Mouse (Mus musculus): Measurements from ENCODE around the gene Clec10a.
A peak's percentile ranks its signal among the peaks of the same experiment; 100 is the strongest.

Clec10a gene

DNA sequence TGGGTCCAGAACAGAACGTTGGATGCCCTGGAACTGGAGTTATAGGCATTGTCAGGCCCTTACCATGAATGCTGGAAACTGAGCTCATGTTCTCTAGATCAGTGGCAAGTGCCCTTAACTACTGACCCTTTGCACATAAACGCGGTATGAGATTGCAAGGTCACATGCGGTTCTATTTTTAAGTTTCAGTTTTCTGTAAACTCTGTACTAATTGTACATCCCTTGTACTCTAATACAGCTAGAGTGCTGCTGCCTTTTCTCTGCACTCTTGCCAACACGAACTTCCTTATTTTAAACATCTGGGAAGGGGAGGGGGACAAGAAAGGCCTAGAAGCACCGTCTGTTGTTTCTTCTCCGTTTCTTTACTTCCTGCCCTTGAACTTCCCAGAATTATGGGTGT lies 29.1 kb downstream of the Clec10a start:
- DNase-seq: no peak

- no peak for DNase-seq
These were observed 33.5 kb downstream of the Clec10a start for GRCm38 (mm10) chr11:70189319-70190134.

- no peak for DNase-seq
These were observed 35.2 kb downstream of the Clec10a start for GRCm38 (mm10) chr11:70191188-70191587.

- DNase-seq: no peak
These were observed 36.2 kb downstream of the Clec10a start for GRCm38 (mm10) chr11:70192157-70192556.

GRCm38 (mm10) chr11:70193354-70194285 lies 37.6 kb downstream of the Clec10a start:
- peak; percentile 80 for DNase-seq

DNA sequence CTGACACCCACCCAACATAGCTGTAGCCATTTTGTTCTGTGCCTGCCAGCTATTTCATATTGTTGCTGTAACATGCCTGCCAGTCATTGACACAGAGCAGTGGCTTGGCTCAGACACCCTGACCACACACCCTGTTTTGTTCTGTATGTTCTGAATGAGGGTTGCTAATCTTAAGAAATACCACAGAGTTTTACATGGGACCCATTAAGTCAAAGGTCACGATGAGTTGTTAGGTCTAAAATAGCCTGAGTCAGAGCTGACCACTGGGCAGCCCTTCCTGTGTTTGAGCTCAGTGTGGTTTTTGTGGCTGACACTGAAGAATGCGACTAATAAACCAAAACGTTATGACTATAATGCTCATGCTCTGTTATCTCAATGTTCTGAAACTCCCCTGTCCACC lies 42.3 kb downstream of the Clec10a start:
- peak; percentile 71 for DNase-seq

DNA sequence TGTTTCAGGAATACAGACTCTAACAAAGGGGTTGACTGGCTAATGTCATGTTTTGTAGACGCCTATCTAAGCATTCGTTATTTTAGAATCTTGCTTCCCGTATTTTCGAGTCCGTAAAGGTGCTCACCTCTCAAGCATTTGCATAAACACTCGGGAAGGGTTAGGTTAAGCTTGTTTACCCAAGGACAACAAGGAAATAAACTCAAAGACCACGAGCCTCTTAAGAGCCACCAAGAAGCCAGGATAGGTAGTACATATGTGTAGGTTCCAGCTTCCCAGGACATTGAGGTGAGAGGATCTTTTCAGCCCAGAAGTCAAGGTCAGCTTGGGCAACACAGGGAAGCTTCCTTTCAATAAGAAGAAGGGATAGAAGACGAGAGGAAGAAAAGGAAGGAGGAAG lies 43.1 kb downstream of the Clec10a start:
- DNase-seq: peak; percentile 53

DNA sequence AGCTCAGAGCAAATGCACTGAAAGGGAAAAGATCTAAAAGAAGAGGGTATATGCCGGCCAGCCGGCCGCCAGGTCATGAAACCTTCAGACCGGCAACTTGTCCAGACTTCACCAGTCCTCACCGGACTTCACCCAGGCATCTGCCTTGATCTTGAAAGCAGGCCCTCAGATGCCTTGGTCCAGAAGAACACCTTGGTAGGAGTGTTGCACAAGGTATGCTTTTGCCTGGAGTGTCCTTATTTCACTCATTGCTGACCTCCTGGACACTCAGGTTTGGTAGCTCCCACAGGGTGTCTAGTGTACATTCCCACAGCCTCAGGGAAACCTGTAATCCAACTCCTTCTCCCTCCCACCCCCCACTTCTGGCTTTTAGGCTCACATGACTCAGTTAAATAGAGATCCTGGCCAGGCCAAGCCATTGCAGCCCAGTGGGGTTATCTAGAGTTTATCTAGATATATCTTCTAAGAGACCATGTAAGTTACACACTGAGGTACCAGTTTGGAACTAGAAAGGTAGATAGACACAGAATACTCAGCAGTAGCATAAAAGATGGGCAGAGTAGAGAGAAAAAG lies 44.1 kb downstream of the Clec10a start:
- DNase-seq: peak; percentile 66

DNA sequence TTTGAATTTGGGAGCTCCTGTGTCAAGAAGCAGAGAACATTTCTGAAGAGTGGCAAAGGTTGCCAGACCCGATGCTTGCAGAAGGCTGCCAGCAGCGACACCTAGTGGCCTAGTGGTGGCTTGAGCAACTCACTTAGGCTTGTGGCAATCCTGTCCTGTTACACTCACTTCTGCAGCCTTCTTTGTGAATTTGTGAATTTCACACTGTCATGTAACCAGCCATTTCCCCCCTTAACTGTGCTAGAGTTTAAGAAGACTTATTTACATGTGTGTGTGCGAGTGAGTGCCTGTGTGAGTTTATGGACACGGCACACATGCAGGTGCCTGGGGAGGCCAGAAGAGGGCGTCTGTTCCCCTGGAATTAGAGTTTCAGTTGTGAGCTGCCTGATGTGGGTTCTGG lies 45.7 kb downstream of the Clec10a start:
- DNase-seq: peak; percentile 93

GRCm38 (mm10) chr11:70206801-70207200 lies 50.8 kb downstream of the Clec10a start:
- DNase-seq: no peak

- DNase-seq: no peak
These were observed 51.3 kb downstream of the Clec10a start for GRCm38 (mm10) chr11:70207283-70207682.

DNA sequence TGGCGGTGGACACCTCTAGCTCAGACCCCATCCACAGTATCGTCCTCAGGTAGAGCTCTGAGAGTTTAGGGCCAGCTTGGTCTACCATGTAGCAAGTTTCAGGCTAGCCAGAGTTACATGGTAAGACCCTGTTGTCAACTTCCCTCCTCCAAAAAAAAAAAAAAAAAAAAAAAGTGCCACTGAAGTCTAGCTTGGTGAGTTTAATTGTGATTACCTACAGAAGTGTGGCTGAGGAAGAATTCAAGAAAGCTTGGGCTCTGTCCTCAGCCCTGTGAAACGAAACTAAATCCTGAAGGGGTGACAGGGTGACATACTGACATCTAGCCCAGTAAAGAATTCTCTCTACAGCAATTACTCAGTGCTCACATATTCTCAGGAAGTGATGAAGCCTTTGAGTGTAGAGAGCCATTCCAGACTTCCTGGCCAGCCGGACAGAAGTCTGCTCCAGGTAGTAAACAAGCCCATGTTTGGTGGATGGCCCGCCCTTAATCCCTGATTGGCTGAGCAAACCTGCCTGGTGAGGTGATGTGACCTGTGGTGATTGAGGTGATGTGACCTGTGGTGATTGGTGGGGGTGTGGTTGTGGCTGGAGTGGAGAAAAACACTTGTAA lies 52.9 kb downstream of the Clec10a start:
- no peak for DNase-seq

- DNase-seq: no peak
These were observed 54.7 kb downstream of the Clec10a start for GRCm38 (mm10) chr11:70210681-70211080.

DNA sequence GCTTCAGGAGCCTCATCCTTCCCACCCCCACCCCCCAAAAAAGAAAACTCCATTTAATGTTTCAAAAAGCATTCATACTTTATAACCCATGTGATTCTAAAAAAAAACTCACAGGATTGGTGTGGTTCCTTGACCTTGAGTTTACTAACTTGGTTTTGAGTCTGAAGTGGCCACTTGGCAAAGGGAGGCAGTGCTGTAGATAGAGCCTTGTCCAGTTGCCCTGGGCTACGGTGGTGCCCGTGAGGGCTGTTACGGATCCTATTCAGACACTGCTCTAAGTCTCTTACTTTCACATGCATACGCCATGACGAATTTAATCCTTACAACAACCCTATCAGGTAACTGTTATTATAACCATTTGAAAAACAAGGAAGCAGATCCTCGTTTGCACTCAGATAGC lies 56.0 kb downstream of the Clec10a start:
- DNase-seq: peak; percentile 80

GRCm38 (mm10) chr11:70212423-70212822 lies 56.4 kb downstream of the Clec10a start, which contains the start of gene Slc16a11:
Gene Slc16a11 (plus strand): TSS chr11:70212752.
- peak; percentile 61 for DNase-seq

DNA sequence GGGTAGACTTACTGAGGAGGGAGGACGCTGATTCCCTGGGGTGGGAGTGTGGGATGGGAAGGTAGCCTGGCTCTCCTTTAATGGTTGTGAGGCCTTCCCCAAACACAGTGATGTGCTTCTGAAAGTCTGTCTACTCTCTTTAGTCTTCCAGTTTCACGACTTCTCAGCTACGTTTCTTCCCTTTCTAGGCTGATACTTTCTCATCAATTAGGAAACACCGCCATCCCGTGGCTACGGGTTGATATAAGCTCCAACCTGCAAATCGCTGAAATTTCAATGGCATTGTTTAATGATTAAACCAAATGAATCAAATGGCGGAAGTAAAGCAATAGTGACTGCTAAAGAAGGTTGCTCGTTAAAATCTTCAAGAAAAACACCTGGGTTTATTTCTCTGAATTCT lies 56.9 kb downstream of the Clec10a start:
- DNase-seq: peak; percentile 90

GRCm38 (mm10) chr11:70213736-70214135 lies 57.7 kb downstream of the Clec10a start:
- DNase-seq: no peak

DNA sequence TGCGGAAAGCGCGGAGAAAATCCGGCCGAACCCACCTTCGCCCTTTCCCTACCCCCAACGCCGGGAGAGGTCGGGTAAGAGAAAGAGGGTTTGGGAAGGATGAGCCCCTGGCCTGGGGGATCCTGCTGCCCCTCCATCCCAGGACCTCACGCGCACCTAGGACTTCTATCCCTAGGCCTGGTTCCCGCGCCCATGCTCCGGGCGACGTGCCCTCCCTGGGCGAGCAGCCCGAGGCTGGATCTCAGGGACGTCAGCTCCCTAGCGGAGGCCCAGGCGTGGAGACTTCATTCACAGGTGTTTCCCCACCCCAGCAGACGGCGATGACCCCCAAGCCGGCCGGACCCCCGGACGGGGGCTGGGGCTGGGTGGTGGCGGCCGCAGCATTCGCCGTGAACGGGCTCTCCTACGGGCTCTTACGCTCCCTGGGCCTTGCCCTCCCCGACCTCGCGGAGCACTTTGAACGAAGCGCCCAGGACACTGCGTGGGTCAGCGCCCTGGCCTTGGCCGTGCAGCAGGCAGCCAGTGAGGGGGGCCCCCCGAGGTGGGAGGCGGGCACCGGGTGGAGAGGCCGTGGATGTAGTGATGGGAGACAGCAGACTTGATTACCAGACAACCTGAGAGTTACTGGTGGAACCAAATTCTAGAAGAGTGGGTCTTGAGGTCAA lies 58.3 kb downstream of the Clec10a start:
- DNase-seq: no peak

DNA sequence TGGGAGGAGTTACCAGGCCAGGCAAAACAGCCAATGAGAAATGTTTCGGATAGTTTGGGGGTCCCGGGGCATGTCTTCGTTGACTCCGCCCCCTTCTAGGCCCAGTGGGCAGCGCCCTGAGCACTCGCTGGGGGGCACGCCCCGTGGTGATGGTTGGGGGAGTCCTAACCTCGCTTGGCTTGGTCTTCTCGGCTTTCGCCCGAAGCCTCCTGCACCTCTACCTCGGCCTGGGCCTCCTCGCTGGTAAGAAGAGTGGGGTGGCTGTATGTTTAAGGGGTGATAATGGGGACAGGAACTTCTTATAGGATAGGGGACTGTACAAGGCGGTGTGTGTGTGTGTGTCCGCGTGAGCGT lies 58.8 kb downstream of the Clec10a start:
- no peak for DNase-seq

- DNase-seq: no peak
These were observed 59.3 kb downstream of the Clec10a start for GRCm38 (mm10) chr11:70215301-70215700.

DNA sequence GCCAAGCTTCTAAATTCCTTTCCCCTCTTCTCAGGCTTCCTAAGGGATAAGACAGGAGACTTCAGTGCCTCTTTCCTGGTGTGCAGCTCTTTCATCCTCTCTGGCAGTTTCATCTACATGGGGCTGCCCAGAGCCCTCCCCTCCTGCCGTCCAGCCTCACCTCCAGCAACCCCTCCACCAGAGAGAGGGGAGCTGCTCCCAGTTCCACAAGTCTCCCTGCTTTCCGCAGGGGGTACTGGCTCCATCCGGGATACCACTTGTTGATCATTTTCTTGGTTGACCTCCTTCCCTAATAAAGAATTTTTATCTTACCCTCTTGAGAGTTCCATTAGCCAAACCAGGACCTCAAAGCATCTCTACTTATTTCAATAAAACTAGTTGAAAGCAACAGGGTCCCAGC lies 60.1 kb downstream of the Clec10a start:
- no peak for DNase-seq

GRCm38 (mm10) chr11:70218039-70218438 lies 62.0 kb downstream of the Clec10a start:
- DNase-seq: no peak

Measured in lung, postnatal 36 days (tissue).